Mouse (Mus musculus) liver, embryonic 13.5 days (tissue): ENCODE measurements at regions not wholly inside any gene's neighbourhood (a gene's known extent, or its start where the extent isn't known, plus 50 kb on each side); places are given as distances from the start of the nearest gene placed in this dataset.

Experiments
- ATAC-seq: fragments of 200-750 bp; cut with Nextera tagmentation; 2 replicates; pipeline ENCODE4 v1.8.0; 2017; ENCODE audit warnings: low read depth, mild to moderate bottlenecking, moderate number of reproducible peaks, moderate library complexity
- DNase-seq: peaks from one replicate; pipeline ENCODE4 v3.0.0; 2022
- H3K27ac ChIP-seq: fragments of 300-500 bp; sonication (generic); 2 replicates; pipeline ENCODE4 v1.5.1; 2015; ENCODE audit warnings: moderate library complexity, mild to moderate bottlenecking, inconsistent platforms
- H3K27me3 ChIP-seq: fragments of 300-500 bp; sonication (generic); 2 replicates; pipeline ENCODE4 v1.6.1; 2015; ENCODE audit warnings: mild to moderate bottlenecking, inconsistent platforms
- H3K36me3 ChIP-seq: fragments of 300-500 bp; sonication (generic); 2 replicates; pipeline ENCODE4 v1.6.1; 2015; ENCODE audit warnings: mild to moderate bottlenecking, inconsistent platforms
- H3K4me1 ChIP-seq: fragments of 300-500 bp; sonication (generic); replicated peaks from 2 replicates; pipeline ENCODE4 v1.6.1; 2015; ENCODE audit warnings: inconsistent platforms
- H3K4me2 ChIP-seq: fragments of 300-500 bp; sonication (generic); 2 replicates; pipeline ENCODE4 v1.6.1; 2015; ENCODE audit warnings: inconsistent platforms, mild to moderate bottlenecking, moderate library complexity
- H3K4me3 ChIP-seq: fragments of 300-500 bp; sonication (generic); replicated peaks from 2 replicates; pipeline ENCODE4 v1.5.1; 2015; ENCODE audit warnings: mild to moderate bottlenecking, inconsistent platforms
- H3K9ac ChIP-seq: fragments of 300-500 bp; sonication (generic); 2 replicates; pipeline ENCODE4 v1.6.1; 2015; ENCODE audit warnings: mild to moderate bottlenecking, inconsistent platforms
- H3K9me3 ChIP-seq: fragments of 300-500 bp; sonication (generic); replicated peaks from 2 replicates; pipeline ENCODE4 v1.6.1; 2016; ENCODE audit warnings: inconsistent platforms
- WGBS: fragments of 180-500 bp; shearing (Covaris S2); methylation state at CpG from one replicate; pipeline ENCODE4 v1.1.7; 2015; ENCODE audit not compliant: insufficient replicate concordance; 5-methylcytosine and 5-hydroxymethylcytosine counted together

- Histone ChIP-seq H3K27ac (peak overlapping the region; percentile 13; the same call in 1 of the 2 replicates), H3K4me3 (no peak overlapping the region), H3K9ac (no peak overlapping the region), H3K4me1 (peaks cover 52% of the 10 kb centered on the region), H3K27me3 (no peaks in the 10 kb centered on the region), H3K36me3 (no peaks in the 10 kb centered on the region), H3K4me2 (no peak overlapping the region), H3K9me3 (no peaks in the 10 kb centered on the region)
- ATAC-seq, result no peak
- 66% methylated on average over 3 of the region's 3 CpGs for WGBS
- DNase-seq, result no peak
Measured at GRCm38 (mm10) chr3:79996803-79997202, 112.5 kb downstream of the Fam198b start.

DNA sequence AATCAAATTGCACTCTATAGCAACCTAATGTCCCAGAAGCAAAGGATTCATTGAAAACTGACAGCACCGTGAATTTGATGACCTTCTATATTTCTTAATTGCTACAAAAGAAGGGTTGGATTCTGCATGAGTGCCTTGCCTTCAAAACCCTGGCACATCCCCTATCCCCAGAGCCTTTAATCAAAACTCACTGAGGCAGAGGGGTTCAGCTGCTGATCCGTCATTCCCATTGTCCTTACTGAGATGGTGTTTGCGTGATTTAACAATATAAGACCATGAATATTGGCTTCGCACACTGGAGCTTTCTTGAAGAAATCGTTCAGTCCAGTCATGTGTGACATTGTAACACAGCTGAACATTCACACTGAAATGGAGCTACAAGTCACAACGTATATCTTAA is 118.0 kb downstream of the Fam198b start:
- ATAC-seq (no peak), DNase-seq (no peak)
- Histone ChIP-seq H3K27ac (no peak overlapping the region), H3K4me3 (no peak overlapping the region), H3K4me1 (peaks cover 7% of the 10 kb centered on the region), H3K36me3 (no peaks in the 10 kb centered on the region), H3K9ac (no peak overlapping the region), H3K27me3 (no peaks in the 10 kb centered on the region), H3K9me3 (no peaks in the 10 kb centered on the region), H3K4me2 (no peak overlapping the region)
- WGBS, result 76% methylated on average over 6 of the region's 6 CpGs

DNA sequence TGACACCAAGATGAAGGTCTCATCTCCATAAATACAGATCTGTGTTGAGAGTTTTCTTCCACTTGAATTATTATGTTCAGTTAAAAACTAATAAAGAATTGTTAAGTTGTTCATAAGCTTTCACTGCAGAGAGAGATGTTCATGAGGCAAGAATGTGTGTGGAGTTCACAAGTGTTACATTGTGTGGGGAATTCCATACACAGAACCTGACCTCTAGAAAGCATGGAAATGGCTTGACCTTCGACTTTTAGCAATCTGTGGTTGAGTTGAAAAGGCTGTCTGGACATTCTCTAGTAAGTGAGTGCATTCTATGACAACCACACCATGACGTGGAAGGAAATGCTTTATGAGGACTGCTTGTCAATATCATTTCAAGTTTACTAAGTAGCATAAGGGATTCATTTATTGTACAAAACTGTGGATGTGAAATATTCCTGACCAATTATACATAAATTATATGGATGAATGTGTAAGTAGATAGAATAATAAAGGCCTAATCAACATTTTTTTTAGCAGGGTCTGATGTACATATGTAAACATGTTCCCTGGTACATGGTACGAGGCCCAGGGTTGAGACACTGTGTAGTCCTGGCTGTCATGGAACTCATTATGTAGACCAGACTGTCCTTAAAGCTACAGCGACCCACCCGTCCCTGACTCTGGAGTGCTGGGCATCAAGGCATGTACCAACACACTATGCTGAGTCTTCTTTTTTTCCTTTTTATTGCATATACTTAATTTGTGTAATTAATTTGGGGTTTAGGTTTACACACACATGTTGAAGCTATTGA is 119.2 kb downstream of the Fam198b start:
- H3K9me3 ChIP-seq, result no peaks in the 10 kb centered on the region
- H3K36me3 ChIP-seq, result no peaks in the 10 kb centered on the region
- ATAC-seq, result no peak
- 63% methylated on average over 5 of the region's 5 CpGs for whole genome bisulfite sequencing
- no peak overlapping the region for H3K9ac ChIP-seq
- DNase-seq, result no peak
- peaks cover 5% of the 10 kb centered on the region for H3K4me1 ChIP-seq
- no peaks in the 10 kb centered on the region for H3K27me3 ChIP-seq
- no peak overlapping the region for H3K4me3 ChIP-seq
- H3K27ac ChIP-seq, result no peak overlapping the region
- H3K4me2 ChIP-seq, result no peak overlapping the region

DNA sequence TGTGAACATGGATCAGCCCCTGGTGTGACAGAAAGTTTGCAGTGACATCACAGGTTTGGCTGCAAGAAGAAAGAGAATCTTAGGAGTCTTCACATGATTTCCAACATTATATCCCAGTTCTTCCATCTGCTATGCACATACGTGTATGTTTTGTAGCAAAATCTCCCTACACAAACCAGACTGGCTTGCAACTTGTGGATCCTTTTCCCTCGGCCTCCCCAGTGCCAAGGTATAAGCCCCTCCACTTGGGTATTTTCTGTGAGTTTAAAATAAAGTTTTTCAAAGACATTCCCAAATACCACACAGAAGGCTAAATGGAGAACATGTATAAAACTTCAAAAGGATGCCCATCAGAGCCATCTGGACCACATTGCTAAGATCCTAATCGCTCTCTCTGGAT is 120.2 kb downstream of the Fam198b start:
- Histone ChIP-seq H3K27ac (no peak overlapping the region), H3K36me3 (no peaks in the 10 kb centered on the region), H3K9ac (no peak overlapping the region), H3K4me3 (no peak overlapping the region), H3K27me3 (no peaks in the 10 kb centered on the region), H3K4me1 (peaks cover 5% of the 10 kb centered on the region), H3K4me2 (no peak overlapping the region), H3K9me3 (no peaks in the 10 kb centered on the region)
- DNase-seq (no peak), ATAC-seq (no peak)
- 70% methylated on average over 3 of the region's 3 CpGs for WGBS

DNA sequence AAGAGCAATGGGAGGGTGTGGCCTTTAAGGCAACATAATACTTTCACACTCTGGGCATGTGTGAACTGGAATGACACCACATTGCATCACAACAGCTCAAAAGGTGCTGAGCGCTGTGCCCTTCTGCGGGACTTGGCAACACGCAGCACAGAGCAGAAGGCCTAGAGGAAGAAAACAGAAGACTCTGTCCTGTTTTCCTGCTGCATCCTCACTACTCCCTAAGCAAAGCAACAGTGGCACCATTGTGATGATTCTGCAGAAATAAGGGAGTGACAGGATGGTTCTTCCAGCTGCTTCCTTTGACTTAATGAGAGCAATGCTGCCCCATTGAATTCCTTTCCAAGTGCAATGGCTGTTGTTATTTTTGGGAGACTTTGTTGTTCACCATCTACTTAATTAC is 120.6 kb downstream of the Fam198b start:
- H3K4me2 ChIP-seq, result no peak overlapping the region
- H3K27ac ChIP-seq, result no peak overlapping the region
- ATAC-seq (no peak), DNase-seq (no peak)
- no peak overlapping the region for H3K4me3 ChIP-seq
- no peaks in the 10 kb centered on the region for H3K27me3 ChIP-seq
- 84% methylated on average over 3 of the region's 3 CpGs for whole genome bisulfite sequencing
- H3K36me3 ChIP-seq, result no peaks in the 10 kb centered on the region
- H3K9me3 ChIP-seq, result no peaks in the 10 kb centered on the region
- H3K4me1 ChIP-seq, result peaks cover 5% of the 10 kb centered on the region
- no peak overlapping the region for H3K9ac ChIP-seq

- no peaks in the 10 kb centered on the region for H3K9me3 ChIP-seq
- DNase-seq, result no peak
- H3K27ac ChIP-seq, result no peak overlapping the region
- no peak for ATAC-seq
- H3K27me3 ChIP-seq, result no peaks in the 10 kb centered on the region
- 79% methylated on average over 5 of the region's 5 CpGs for WGBS
- no peaks in the 10 kb centered on the region for H3K36me3 ChIP-seq
- peaks cover 5% of the 10 kb centered on the region for H3K4me1 ChIP-seq
- H3K9ac ChIP-seq, result no peak overlapping the region
- H3K4me2 ChIP-seq, result no peak overlapping the region
- no peak overlapping the region for H3K4me3 ChIP-seq
Measured at GRCm38 (mm10) chr3:80005371-80005770, 121.0 kb downstream of the Fam198b start.

DNA sequence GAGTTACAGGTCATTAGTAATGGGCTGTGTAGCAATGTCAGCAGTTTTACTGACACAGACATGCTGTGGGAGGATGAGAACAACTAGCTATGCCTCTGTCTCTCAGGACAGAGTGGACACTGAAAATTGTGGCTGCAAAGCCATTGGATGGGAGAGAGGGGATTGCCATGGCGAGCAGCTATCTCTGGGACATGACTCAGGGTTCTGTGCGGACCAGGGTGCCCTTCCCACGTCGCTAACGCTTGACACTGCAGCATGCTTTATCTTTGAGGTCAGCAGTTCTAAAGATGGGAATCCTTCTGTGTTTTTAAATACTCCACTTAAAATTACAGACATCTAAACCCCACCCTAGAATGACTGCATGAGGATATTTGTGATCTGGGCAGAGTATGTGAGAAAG is 121.9 kb downstream of the Fam198b start:
- H3K4me3 ChIP-seq, result no peak overlapping the region
- no peaks in the 10 kb centered on the region for H3K27me3 ChIP-seq
- H3K4me1 ChIP-seq, result peaks cover 5% of the 10 kb centered on the region
- H3K36me3 ChIP-seq, result no peaks in the 10 kb centered on the region
- no peak overlapping the region for H3K4me2 ChIP-seq
- ATAC-seq (peak; percentile 43; the same call in 1 of the 2 replicates), DNase-seq (no peak)
- H3K9me3 ChIP-seq, result no peaks in the 10 kb centered on the region
- H3K9ac ChIP-seq, result no peak overlapping the region
- no peak overlapping the region for H3K27ac ChIP-seq
- WGBS, result 22% methylated on average over 5 of the region's 5 CpGs

DNA sequence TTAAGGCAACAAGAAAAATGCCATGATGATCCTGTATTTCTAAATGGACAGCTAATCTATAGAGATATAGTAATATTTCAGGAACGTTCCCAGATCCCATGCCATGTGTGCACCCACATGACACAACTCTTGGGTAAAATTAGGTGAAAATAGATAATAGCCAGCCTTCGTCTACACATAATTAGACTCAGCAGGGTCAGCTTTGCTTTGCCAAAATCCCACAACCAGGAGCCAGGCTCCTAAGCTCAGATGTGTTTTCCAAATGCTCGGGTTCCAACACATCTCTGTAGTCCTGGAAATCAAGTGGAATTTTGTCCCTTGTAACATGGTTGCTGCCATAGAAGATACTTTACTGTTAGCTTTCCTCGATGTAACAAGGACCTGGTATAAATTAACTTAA is 122.7 kb downstream of the Fam198b start:
- peaks cover 5% of the 10 kb centered on the region for H3K4me1 ChIP-seq
- no peak for ATAC-seq
- H3K36me3 ChIP-seq, result no peaks in the 10 kb centered on the region
- H3K27me3 ChIP-seq, result no peaks in the 10 kb centered on the region
- 68% methylated on average over 4 of the region's 4 CpGs for WGBS
- H3K4me3 ChIP-seq, result no peak overlapping the region
- no peak overlapping the region for H3K27ac ChIP-seq
- H3K9me3 ChIP-seq, result no peaks in the 10 kb centered on the region
- no peak overlapping the region for H3K9ac ChIP-seq
- no peak for DNase-seq
- no peak overlapping the region for H3K4me2 ChIP-seq

GRCm38 (mm10) chr3:80009275-80009674 is 124.9 kb downstream of the Fam198b start:
- H3K4me1 ChIP-seq, result peaks cover 5% of the 10 kb centered on the region
- WGBS, result 74% methylated on average over 1 of the region's 1 CpGs
- DNase-seq (no peak), ATAC-seq (no peak)
- H3K9me3 ChIP-seq, result no peaks in the 10 kb centered on the region
- no peak overlapping the region for H3K9ac ChIP-seq
- no peaks in the 10 kb centered on the region for H3K27me3 ChIP-seq
- no peak overlapping the region for H3K4me2 ChIP-seq
- no peak overlapping the region for H3K27ac ChIP-seq
- no peak overlapping the region for H3K4me3 ChIP-seq
- no peaks in the 10 kb centered on the region for H3K36me3 ChIP-seq

- 65% methylated on average over 1 of the region's 1 CpGs for WGBS
- DNase-seq, result no peak
- no peak overlapping the region for H3K9ac ChIP-seq
Measured at GRCm38 (mm10) chr3:80025795-80026194, 141.5 kb downstream of the Fam198b start.

DNA sequence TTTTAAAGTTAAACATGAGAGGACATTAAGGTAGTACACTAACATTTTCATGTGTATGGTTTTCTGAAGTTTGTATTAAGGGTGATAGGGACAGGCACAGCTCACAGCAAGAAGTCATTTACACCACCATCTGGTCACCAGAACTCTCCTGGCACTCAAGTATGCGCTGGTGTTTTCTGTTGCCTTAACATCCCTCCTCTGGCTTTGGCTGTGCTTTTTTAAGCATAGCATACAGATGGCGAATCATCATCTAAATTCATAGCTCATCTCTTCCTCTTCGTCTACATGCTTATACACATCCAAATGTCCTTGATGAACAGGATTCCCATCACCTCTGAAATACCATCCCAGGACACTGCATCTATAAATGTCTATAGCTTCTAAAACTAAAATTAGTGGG is 148.7 kb downstream of the Fam198b start:
- 68% methylated on average over 3 of the region's 3 CpGs for WGBS
- H3K27me3 ChIP-seq, result no peaks in the 10 kb centered on the region
- H3K4me1 ChIP-seq, result no peaks in the 10 kb centered on the region
- no peak for ATAC-seq
- no peaks in the 10 kb centered on the region for H3K9me3 ChIP-seq
- DNase-seq, result no peak
- no peak overlapping the region for H3K4me2 ChIP-seq
- H3K36me3 ChIP-seq, result no peaks in the 10 kb centered on the region
- no peak overlapping the region for H3K9ac ChIP-seq
- no peak overlapping the region for H3K27ac ChIP-seq
- no peak overlapping the region for H3K4me3 ChIP-seq

More at GRCm38 (mm10) chr3:80025795-80026194, 141.5 kb downstream of the Fam198b start:
- Histone ChIP-seq H3K4me2 (no peak overlapping the region), H3K9me3 (no peaks in the 10 kb centered on the region), H3K36me3 (no peaks in the 10 kb centered on the region), H3K4me3 (no peak overlapping the region), H3K27ac (no peak overlapping the region), H3K27me3 (no peaks in the 10 kb centered on the region), H3K4me1 (no peaks in the 10 kb centered on the region)
- no peak for ATAC-seq

- 62% methylated on average over 11 of the region's 11 CpGs for WGBS
- Histone ChIP-seq H3K27ac (no peak overlapping the region), H3K4me2 (no peak overlapping the region), H3K36me3 (no peaks in the 10 kb centered on the region), H3K9ac (no peak overlapping the region), H3K27me3 (no peaks in the 10 kb centered on the region), H3K4me3 (no peak overlapping the region), H3K4me1 (no peaks in the 10 kb centered on the region), H3K9me3 (no peaks in the 10 kb centered on the region)
- ATAC-seq (no peak), DNase-seq (no peak)
Measured at GRCm38 (mm10) chr3:80038553-80039129, 154.3 kb downstream of the Fam198b start.
